Mouse (Mus musculus) ovary, adult 18-20 months (tissue): Measurements from ENCODE around the gene Gm43738.
"Not testable (repeated sequence)": the region's sequence is repeated elsewhere in the genome, so short reads cannot be mapped to it uniquely, and the experiment has no call there.

Source experiments
- DNase-seq: peaks from one replicate; pipeline ENCODE4 v3.0.0; 2022; ENCODE audit warnings: low spot score, mixed read lengths

Gene Gm43738

GRCm38 (mm10) chr3:89101812-89102494 lies 1.1 kb upstream of the Gm43738 start, which contains the start of gene Fdps:
Fdps (minus strand) TSS chr3:89101959.
- DNase-seq = peak; percentile 96

DNA sequence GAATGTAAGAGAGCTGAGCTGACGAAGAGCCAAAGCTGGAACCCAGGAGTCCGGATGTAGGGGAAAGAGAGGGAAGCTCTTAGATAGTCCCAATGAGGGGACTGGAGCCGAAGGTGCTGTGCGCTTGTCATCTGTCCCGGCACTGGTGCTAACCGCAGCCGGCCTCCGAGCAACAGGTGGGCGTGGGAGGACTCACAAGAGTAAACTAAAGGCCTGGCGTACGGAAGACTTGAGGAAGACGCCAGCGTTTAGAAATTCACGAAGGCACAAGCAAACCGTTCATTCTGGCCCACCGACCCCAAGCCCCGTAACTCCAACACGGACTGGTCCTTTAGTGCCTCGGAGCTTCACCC lies 536 bp upstream of the Gm43738 start:
- no peak for DNase-seq

DNA sequence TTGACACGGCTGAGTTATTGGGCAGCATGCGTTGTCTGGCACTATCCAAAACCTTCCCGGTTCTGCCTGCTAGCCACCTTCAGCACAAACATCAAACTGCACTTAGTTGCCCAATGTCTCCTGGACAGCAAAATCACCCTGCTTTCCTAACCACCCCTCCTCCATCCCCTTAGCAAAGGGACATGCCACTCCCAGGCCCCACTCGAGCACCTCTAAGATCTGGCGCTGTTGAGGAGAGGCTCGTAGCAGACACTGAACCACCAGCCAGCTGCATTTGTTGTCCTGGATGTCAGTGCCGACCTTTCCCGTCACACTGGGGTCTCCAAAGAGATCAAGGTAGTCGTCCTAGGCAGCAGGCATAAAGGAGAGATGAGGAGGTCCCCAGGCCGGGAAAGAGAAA lies 6.9 kb downstream of the Gm43738 start:
- DNase-seq = no peak

DNA sequence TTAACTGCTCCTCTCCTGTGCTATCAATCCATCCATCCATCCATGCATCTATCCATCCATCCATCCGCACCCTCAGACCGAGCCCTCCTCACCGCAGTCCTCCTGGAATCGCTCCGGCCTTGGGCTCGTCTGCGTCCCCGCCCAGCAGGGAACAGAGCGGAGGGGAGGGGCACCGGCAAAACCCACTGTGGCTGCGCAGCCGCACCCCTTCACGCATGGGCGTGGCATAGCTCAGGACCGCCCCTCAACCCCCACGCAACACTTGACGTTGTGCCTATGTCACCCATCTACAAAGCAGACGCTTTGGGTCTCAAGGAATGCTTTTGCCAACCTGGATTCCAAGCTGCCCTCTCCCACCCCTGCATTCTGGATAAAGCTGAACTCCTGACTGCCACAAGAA lies 7.7 kb downstream of the Gm43738 start, which contains the start of gene Rusc1:
Gene Rusc1, minus strand, starts transcription at position 137 of the 400 bp plus-strand sequence.
- peak; percentile 79 for DNase-seq

DNA sequence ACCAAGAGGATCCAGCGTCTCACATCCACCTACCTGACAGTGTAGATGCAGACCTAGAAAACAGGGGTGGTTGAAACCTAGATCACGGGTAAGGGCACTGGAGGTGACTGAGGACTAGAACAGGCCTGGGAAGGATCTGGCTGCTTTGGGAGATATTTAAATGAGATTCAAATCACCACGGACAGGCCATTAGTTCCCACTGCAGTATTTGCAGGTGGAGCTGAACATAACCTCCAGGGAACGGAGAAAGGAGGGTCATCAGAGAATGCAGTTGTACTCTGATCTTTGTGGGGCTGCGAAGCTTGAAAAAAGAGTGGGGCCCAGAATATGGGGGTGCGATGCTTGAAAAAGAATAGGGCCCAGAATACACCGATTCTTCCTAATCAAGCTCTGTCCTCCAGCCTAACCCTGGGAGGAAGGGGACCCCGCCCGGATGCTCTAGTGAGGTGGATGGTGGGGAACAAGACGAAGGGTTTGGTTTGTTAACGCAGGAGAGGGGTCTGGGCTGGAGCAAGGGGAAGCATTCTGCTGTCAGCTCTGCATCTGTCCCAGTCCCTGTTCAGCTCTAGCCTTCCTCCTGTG lies 8.3 kb downstream of the Gm43738 start:
- no peak for DNase-seq

GRCm38 (mm10) chr3:89091811-89092508 lies 8.9 kb downstream of the Gm43738 start:
- no peak for DNase-seq

- DNase-seq = peak; percentile 78
Observed at GRCm38 (mm10) chr3:89090694-89091655, 9.9 kb downstream of the Gm43738 start.

GRCm38 (mm10) chr3:89089882-89090591 lies 10.9 kb downstream of the Gm43738 start:
- DNase-seq = peak; percentile 80

- no peak for DNase-seq
Observed at GRCm38 (mm10) chr3:89088974-89089373, 11.9 kb downstream of the Gm43738 start.

DNA sequence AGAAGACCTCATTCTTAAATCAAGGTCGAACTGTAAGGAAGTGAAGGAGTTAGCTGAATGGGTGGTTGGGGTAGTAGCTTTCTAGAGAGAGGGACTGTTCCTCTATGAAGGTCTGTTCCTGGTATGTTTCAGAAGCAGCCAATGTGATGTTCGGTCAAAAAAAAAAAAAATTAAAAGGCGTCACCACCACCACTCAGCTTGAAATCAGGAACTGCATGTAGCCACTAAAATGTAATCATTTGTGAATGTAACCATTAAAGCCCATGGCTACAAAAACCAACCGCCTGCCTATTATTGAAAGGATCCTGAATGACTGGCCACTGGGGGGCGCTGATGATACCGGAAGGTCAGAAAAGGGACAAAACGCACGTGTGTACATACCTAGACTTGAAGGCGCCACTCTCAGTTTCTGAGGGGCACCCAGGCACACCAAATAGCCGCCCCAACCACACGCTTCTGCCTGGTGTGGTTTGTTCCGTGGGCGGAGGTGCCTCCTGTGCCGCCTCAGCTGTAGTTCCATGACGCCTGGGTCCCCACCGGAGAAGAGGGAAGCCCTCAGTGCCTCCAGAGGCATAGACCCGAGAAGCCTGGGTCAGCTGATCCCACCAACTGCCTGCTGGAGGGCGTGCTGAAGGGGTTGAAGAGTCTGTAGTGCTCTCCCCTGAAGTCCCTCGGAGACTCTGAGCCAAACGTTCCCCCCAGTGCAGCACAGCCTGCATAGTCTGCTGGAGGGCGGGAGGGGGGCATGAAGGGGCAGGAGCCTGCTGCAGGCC lies 13.4 kb downstream of the Gm43738 start:
- no peak for DNase-seq

DNA sequence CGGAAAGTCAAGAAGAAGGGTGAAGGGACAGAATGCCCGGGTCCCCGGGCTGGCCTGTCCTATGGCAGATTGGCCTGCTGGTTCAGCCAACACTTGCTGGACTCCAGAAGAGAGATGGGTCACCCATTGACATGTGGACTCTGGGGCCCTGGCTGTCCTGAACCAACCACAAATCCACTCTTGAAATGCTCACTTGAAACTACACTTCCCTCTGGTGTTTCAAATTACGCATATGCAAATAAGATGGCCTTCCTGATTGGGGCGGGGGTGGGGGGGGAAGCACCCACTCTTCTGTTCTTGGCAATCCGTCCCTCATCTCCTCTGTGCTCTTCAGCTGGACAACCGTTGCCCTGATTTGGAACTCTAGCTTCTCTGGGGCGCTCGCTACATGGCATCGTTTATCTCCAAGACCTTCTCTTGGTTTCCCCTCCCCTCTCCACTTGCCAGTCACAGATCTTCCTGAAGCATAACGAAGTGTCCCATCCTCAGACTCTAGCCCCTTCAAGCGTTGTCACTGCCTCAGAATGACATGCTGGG lies 16.2 kb downstream of the Gm43738 start:
- DNase-seq = no peak

GRCm38 (mm10) chr3:89084133-89084532 lies 16.8 kb downstream of the Gm43738 start:
- DNase-seq = no peak

- not testable (repeated sequence) for DNase-seq
Observed at GRCm38 (mm10) chr3:89082287-89082686, 18.6 kb downstream of the Gm43738 start.

- DNase-seq = no peak
Observed at GRCm38 (mm10) chr3:89077383-89077782, 23.5 kb downstream of the Gm43738 start.

- no peak for DNase-seq
Observed at GRCm38 (mm10) chr3:89067265-89067664, 33.6 kb downstream of the Gm43738 start.

DNA sequence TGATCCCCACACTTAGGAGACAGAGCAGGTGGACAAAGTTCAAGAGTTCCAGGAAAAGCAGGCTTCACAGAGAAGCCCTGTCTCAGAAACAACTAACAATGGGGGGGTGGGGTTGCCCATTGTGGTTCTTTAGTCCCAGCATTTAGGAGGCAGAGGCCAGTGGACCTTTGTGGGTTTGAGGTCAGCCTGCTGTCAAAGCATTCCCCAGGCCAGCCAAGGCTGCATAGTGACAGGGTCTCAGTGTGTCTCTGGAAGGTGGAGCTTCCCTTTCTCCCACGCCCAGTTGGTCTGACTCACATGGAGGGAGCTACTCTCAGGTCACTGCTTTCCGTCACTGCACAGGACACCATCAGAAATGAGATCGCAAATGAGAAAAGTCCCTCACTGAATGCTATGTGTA lies 39.2 kb downstream of the Gm43738 start:
- DNase-seq = no peak

DNA sequence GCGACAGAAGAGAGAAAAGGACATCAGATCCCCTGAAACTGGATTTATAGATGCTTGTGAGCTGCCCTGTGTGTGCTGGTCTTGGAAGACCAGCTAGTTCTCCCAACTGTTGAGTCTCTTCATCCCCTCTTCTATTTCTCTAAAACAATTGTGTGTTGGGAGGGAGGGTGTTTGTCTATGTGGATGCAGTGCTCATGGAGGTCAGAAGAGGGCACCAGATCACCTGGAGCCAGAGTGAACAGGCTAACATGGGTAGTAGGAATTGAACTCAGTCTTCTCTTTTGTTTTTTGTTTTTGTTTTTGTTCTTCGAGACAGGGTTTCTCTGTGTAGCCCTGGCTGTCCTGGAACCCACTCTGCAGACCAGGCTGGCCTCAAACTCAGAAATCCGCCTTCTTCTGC lies 42.1 kb downstream of the Gm43738 start:
- no peak for DNase-seq

- no peak for DNase-seq
Observed at GRCm38 (mm10) chr3:89058361-89058760, 42.5 kb downstream of the Gm43738 start.

DNA sequence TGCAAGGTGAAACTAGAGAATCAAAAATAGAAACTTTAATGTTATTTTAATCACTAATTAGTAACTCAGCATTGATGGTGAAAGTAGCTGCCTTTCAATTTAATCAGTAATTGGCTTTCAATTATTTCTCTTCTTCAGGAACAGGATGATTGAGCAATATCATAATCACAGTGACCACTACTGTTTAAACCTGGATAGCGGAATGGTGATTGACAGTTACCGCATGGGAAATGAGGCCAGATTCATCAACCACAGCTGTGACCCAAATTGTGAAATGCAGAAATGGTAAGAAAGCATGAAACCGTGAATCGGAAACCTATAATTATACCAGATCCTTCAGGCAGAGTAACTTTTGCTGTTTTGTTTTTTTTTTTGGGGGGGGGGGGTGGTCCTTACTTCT lies 57.5 kb downstream of the Gm43738 start:
- DNase-seq = no peak
